Mouse (Mus musculus): ENCODE data around the gene Gm47189. TPM values are rescaled to one million over a fixed set of nuclear protein-coding genes. Genes with fewer than 3 reads are reported as not detected.

Gene Gm47189
- polyA plus RNA-seq (2015; fragmentation: Illumina TruSeq; extraction: RNeasy Lipid Tissue Mini Kit (QIAGEN cat#74804); ENCODE audit: low read depth, low replicate concordance), result not detected

DNA sequence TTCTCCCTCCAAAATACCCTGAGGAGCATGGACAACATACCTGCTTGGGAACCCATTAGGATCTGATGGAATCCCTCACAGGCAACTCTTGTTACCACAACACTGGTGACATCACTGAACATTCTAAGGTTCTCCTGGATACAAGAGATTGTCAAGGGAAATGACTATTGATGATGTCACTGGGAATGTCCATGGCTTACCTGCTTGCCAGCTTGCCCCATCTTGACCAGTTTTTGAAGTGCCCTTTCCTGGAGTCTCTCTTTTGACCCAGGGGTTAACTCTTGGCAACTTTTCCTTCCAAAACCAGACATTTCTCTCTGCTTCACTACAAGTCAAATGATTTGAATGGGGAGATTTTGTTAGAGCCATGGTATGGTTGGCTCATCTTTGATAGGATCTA is at the start of gene Gm47189:
Gene Gm47189 (minus strand): TSS at position 101 of the 400 bp plus-strand sequence.

GRCm38 (mm10) chr14:41750514-41750913 is 21.7 kb downstream of the Gm47189 start, which contains the start of gene Gm7929:
Gene Gm7929 (minus strand): TSS chr14:41750614.

Other genes with a start within 250 kb of the Gm47189 start
- not detected for gene Gm7970, start 216.9 kb downstream of the Gm47189 start, polyA plus RNA-seq (2015; fragmentation: Illumina TruSeq; extraction: RNeasy Lipid Tissue Mini Kit (QIAGEN cat#74804); ENCODE audit: low read depth, low replicate concordance)
- not detected for gene 1700049E17Rik2, start 199.2 kb downstream of the Gm47189 start, polyA plus RNA-seq (2015; fragmentation: Illumina TruSeq; extraction: RNeasy Lipid Tissue Mini Kit (QIAGEN cat#74804); ENCODE audit: low read depth, low replicate concordance)
- gene Gm3072, start 147.8 kb downstream of the Gm47189 start, polyA plus RNA-seq (2015; fragmentation: Illumina TruSeq; extraction: RNeasy Lipid Tissue Mini Kit (QIAGEN cat#74804); ENCODE audit: low read depth, low replicate concordance), result not detected
- gene Gm3676, start 126.0 kb downstream of the Gm47189 start, polyA plus RNA-seq (2015; fragmentation: Illumina TruSeq; extraction: RNeasy Lipid Tissue Mini Kit (QIAGEN cat#74804); ENCODE audit: low read depth, low replicate concordance), result not detected
- not detected for gene Gm8068, start 70.6 kb downstream of the Gm47189 start, polyA plus RNA-seq (2015; fragmentation: Illumina TruSeq; extraction: RNeasy Lipid Tissue Mini Kit (QIAGEN cat#74804); ENCODE audit: low read depth, low replicate concordance)
- gene Gm7929, start 21.8 kb downstream of the Gm47189 start, polyA plus RNA-seq (2015; fragmentation: Illumina TruSeq; extraction: RNeasy Lipid Tissue Mini Kit (QIAGEN cat#74804); ENCODE audit: low read depth, low replicate concordance), result not detected
- not detected for gene Gm7980, start 134.8 kb upstream of the Gm47189 start, polyA plus RNA-seq (2015; fragmentation: Illumina TruSeq; extraction: RNeasy Lipid Tissue Mini Kit (QIAGEN cat#74804); ENCODE audit: low read depth, low replicate concordance)
- not detected for gene 1700049E17Rik1, start 152.5 kb upstream of the Gm47189 start, polyA plus RNA-seq (2015; fragmentation: Illumina TruSeq; extraction: RNeasy Lipid Tissue Mini Kit (QIAGEN cat#74804); ENCODE audit: low read depth, low replicate concordance)
- gene 1700024B05Rik, start 171.6 kb upstream of the Gm47189 start, polyA plus RNA-seq (2015; fragmentation: Illumina TruSeq; extraction: RNeasy Lipid Tissue Mini Kit (QIAGEN cat#74804); ENCODE audit: low read depth, low replicate concordance), result not detected
- not detected for gene Gm6401, start 195.5 kb upstream of the Gm47189 start, polyA plus RNA-seq (2015; fragmentation: Illumina TruSeq; extraction: RNeasy Lipid Tissue Mini Kit (QIAGEN cat#74804); ENCODE audit: low read depth, low replicate concordance)
- not detected for gene Gm3543, start 210.9 kb upstream of the Gm47189 start, polyA plus RNA-seq (2015; fragmentation: Illumina TruSeq; extraction: RNeasy Lipid Tissue Mini Kit (QIAGEN cat#74804); ENCODE audit: low read depth, low replicate concordance)